Mouse (Mus musculus): ENCODE data around the gene Agl. TPM values are rescaled to one million over a fixed set of nuclear protein-coding genes. Genes with fewer than 3 reads are reported as not detected.
"Not testable (repeated sequence)": the region's sequence is repeated elsewhere in the genome, so short reads cannot be mapped to it uniquely, and the experiment has no call there.

Agl gene
- polyA plus RNA-seq, 1 experiment from 2014 or later = 13.4 TPM

DNA sequence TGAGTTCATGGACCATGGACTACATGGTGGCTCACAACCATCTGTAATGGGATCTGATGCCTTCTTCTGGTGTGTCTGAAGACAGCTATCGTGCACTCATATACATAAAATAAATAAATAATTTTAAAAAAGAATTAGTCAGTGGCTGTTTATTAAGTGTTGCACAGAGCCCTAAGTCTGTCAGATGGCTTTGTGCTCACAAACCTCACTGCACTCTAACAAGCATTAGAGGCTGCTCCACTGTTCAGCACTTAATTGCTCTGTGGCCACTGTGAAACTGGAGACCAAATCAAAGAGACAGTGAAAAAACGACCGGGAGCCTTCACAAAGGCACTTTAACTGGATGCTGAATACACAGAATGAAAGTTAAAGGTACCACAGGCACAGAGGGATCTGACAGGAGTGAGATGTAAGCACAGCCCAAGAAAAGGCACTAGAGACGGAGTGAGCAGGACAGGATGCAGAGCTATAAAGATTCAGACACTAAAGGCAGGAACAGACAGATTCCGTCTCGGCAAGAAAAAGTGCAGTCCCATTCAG is 3.1 kb downstream of the Agl start:
- 88% methylated on average over 5 of the region's 6 CpGs for WGBS (ENCODE audit: missing documents)
- Histone ChIP-seq H3K4me3 (ENCODE audit: inconsistent target) (no peak overlapping the region), H3K27ac (no peak overlapping the region), H3K79me2 (ENCODE audit: inconsistent target) (peaks cover 13% of the 10 kb centered on the region; the same call in 1 of the 2 replicates), H3K36me3 (ENCODE audit: inconsistent target) (no peaks in the 10 kb centered on the region; the same call in 1 of the 2 replicates)

DNA sequence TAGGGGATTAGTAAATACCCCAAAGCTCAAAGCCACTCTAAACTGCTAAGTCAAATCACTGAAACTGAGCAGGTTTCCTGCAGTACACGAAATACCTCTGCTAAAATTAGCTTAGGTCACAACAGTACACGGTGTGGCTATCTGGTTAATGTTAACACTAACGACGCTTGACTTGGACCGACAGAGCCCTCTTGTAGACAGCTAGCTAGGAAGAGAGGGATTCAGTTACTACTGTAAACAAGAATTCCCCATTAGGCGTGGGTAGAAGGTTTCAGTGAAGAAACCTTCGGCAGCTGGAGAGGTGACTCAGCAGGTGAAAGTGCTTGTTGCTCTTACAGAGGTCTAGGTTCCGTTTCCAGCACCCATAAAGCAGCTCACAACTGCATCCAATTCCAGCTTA is 6.2 kb downstream of the Agl start:
- Histone ChIP-seq H3K36me3 (ENCODE audit: inconsistent target) (no peaks in the 10 kb centered on the region; the same call in 1 of the 2 replicates), H3K79me2 (ENCODE audit: inconsistent target) (peaks cover 8% of the 10 kb centered on the region; the same call in 1 of the 2 replicates), H3K27ac (no peak overlapping the region), H3K4me3 (ENCODE audit: inconsistent target) (no peak overlapping the region)
- 87% methylated on average over 8 of the region's 8 CpGs for WGBS (ENCODE audit: missing documents)

DNA sequence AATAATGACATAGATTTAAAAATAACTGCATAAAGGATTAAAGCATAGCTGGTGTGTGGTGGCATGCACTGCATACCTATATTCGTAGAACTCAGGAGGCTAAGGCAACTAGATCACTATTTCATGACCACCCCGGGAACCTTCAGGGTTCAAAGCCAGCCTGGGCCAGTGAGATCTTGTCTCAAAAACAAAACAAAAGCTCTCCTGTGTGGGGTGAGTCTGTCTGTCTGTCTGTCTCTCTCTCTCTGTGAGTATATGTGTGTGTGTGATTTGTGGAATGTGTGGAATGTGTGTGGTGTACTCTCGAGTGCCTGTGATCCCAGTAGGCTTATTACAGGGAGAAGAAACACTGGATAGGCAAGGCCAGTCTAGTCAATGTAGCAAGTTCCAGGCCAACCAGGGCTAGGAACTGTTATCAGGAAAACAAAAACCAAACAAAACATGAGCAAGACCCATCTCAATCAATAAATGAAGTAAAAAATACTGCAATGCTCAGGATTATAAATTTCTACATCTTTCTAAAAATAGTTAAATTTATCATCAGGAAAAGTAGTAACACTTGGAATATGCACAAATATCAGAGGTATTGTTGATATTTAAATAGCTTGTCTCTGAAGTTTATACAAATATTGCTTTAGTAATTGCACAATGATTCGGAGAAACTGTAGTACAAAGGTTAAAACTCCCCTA is 9.0 kb downstream of the Agl start:
- Histone ChIP-seq H3K4me3 (ENCODE audit: inconsistent target) (no peak overlapping the region), H3K79me2 (ENCODE audit: inconsistent target) (peaks cover 4% of the 10 kb centered on the region; the same call in 1 of the 2 replicates), H3K36me3 (ENCODE audit: inconsistent target) (no peaks in the 10 kb centered on the region; the same call in 1 of the 2 replicates), H3K27ac (no peak overlapping the region)
- WGBS (ENCODE audit: missing documents) = 93% methylated on average over 4 of the region's 4 CpGs

DNA sequence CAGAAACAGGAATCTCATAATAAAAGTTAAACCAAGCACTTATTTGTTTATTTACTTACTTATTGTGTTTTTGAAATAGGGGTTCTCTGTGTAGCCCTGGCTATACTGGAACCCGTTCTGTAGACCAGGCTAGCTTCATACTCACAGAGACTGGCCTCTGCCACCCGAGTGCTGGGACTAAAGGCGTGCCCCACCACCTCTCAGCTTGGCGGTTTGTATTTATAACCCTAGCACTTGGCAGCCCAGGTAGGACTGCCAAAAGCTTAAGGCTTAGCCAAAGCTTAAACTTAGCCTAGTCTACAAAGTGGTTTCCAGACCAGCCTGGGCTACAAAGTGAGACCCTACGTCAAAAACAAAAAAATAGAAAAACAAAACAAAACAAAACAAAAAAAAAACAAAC is 19.1 kb downstream of the Agl start:
- no peaks in the 10 kb centered on the region for H3K79me2 ChIP-seq (ENCODE audit: inconsistent target)
- 93% methylated on average over 5 of the region's 5 CpGs for WGBS (ENCODE audit: missing documents)
- no peak overlapping the region for H3K4me3 ChIP-seq (ENCODE audit: inconsistent target)
- peaks cover 50% of the 10 kb centered on the region for H3K36me3 ChIP-seq (ENCODE audit: inconsistent target)
- H3K27ac ChIP-seq = no peak overlapping the region

DNA sequence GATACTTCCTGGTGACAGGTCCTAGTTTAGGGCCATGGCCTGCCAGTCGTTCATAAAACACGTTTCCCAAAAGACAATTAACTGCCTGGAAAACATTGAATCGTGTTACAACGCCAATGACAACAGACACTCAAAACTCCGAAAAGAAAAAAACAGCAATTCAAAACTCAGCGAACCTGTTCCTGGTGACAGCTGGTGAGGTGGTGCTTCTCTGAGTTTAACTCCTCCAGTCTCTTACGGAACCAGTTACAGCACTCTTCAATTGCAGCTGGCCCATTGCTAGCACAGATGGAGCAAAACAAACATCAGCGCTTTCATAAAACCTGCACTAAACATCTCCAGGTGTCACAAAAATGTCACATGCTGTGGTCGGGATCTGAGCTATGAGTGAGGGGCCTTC is 21.4 kb downstream of the Agl start:
- 95% methylated on average over 9 of the region's 9 CpGs for WGBS (ENCODE audit: missing documents)
- Histone ChIP-seq H3K4me3 (ENCODE audit: inconsistent target) (no peak overlapping the region), H3K27ac (no peak overlapping the region), H3K36me3 (ENCODE audit: inconsistent target) (peaks cover 60% of the 10 kb centered on the region), H3K79me2 (ENCODE audit: inconsistent target) (no peaks in the 10 kb centered on the region)

DNA sequence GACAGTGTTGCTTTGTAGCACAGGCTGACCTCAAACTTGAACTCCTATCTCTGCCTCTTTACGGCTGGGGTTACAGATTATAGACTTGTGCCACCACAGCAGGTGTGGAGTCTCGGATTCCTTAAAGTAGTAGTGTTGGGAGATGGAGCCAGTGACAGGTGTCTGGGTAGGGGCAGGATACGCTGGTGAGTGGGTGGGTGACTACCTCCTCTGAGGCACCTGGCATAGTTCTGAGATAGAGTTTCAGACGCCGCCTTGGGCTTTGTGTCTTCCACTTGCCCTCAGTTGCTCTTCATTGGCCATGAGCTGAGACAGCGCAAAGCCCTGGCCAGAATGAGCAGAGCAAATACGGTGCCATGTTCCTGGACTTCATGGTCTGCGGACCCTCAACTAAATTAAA is 22.1 kb downstream of the Agl start:
- Histone ChIP-seq H3K4me3 (ENCODE audit: inconsistent target) (no peak overlapping the region), H3K36me3 (ENCODE audit: inconsistent target) (peaks cover 61% of the 10 kb centered on the region), H3K79me2 (ENCODE audit: inconsistent target) (no peaks in the 10 kb centered on the region), H3K27ac (no peak overlapping the region)
- WGBS (ENCODE audit: missing documents) = 98% methylated on average over 8 of the region's 8 CpGs

DNA sequence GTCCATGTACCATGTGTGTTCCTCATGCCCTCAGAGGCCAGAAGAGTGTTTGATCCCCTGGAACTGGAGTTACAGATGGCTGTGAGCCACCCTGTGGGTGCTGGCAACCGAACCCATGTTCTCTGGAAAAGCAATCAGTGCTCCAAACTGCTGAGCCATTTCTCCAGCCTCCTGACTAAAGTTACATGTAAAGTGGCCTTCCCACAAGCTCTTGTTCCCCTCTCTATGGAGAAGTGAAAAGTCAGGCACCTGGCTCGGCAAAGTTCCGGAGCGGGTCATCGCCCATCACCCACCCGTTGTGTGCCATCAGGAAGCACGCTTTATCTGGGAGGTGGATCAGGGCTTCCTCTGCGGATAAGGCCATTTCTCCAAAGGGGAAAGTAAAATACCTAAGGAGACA is 23.2 kb downstream of the Agl start:
- WGBS (ENCODE audit: missing documents) = 100% methylated on average over 8 of the region's 8 CpGs
- Histone ChIP-seq H3K79me2 (ENCODE audit: inconsistent target) (no peaks in the 10 kb centered on the region), H3K36me3 (ENCODE audit: inconsistent target) (peaks cover 64% of the 10 kb centered on the region), H3K4me3 (ENCODE audit: inconsistent target) (no peak overlapping the region), H3K27ac (no peak overlapping the region)

DNA sequence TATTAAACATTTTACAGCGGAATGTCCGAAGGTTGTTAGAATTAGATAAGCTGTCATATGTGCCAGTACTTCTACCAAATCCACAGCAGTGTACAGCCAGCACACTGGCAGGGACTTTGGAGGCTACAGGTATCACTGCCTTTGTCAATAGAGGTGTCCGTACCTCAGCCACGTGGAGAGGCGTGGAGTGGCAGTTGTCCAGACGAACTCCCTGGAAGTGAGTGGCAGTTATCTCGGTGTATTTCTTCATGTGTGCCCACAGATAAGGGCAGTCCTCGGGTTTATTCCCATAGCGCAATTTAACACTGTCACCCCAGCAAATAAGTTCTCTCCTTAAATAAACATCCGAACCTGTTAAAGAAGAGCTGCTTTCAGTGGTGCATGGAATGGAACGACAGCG is 23.7 kb downstream of the Agl start:
- WGBS (ENCODE audit: missing documents) = 95% methylated on average over 12 of the region's 12 CpGs

DNA sequence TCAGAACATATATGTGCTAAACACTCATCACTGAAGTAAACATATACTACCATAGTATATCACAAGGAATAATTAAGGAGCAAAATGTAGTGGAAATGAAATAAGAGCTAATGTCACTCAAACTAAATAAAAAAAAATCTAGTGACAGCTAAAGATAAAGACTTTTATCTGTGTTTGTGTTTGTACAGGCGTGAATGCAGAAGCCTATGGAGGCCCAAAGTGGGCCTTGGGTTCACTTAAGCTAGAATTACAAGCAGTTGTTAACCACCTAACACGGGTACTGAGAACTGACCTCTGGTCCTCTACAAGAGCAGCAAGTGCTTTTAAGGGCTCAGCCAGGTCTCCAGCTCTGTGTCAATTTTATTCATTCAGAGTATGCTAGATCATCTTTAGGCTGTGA is 31.0 kb downstream of the Agl start:
- H3K79me2 ChIP-seq (ENCODE audit: inconsistent target) = no peaks in the 10 kb centered on the region
- WGBS (ENCODE audit: missing documents) = 88% methylated on average over 2 of the region's 2 CpGs
- peaks cover 69% of the 10 kb centered on the region for H3K36me3 ChIP-seq (ENCODE audit: inconsistent target)
- H3K4me3 ChIP-seq (ENCODE audit: inconsistent target) = no peak overlapping the region
- H3K27ac ChIP-seq = no peak overlapping the region

More for the DNA sequence above, 23.7 kb downstream of the Agl start:
- no peaks in the 10 kb centered on the region for H3K79me2 ChIP-seq (ENCODE audit: inconsistent target)
- H3K4me3 ChIP-seq (ENCODE audit: inconsistent target) = no peak overlapping the region
- H3K36me3 ChIP-seq (ENCODE audit: inconsistent target) = peaks cover 67% of the 10 kb centered on the region
- H3K27ac ChIP-seq = no peak overlapping the region

DNA sequence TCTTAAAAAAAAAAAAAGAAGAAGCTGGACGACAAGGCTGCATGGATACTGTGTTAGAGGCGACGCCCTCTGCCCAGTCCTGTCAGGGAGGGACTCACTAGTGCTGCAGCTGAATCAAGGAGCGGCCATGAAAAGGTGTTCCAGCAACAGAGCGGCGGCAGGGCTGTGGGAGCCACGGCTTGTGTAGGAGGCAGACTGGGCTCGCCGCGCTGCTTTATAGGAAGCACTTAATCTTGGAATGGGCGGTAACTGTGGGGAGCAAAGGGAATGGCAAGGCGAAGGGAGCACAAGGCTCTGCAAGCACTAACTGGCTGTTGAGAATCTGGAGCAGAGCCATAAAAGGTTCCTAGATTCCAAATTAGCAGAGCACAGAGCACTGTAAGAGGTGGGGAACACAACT is 34.1 kb downstream of the Agl start:
- H3K79me2 ChIP-seq (ENCODE audit: inconsistent target) = no peaks in the 10 kb centered on the region
- peaks cover 63% of the 10 kb centered on the region for H3K36me3 ChIP-seq (ENCODE audit: inconsistent target)
- no peak overlapping the region for H3K4me3 ChIP-seq (ENCODE audit: inconsistent target)
- WGBS (ENCODE audit: missing documents) = 97% methylated on average over 12 of the region's 12 CpGs
- H3K27ac ChIP-seq = no peak overlapping the region

DNA sequence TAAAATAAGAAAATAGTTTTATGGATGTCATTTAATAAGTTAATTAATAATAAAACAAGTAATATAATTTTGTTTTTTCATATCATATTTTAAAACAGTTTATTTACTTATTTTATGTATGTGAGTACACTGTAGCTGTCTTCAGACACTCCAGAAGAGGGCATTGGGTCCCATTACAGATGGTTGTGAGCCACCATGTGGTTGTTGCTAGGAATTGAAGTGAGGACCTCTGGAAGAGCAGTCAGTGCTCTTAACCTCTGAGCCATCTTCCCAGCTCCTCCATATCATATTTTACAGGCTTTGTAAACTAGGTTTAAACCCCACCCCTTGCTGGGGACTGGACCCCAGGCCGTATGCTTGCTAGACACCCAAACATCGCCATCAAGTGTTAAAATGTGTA is 36.4 kb downstream of the Agl start:
- H3K79me2 ChIP-seq (ENCODE audit: inconsistent target) = no peaks in the 10 kb centered on the region
- no peak overlapping the region for H3K4me3 ChIP-seq (ENCODE audit: inconsistent target)
- peaks cover 47% of the 10 kb centered on the region for H3K36me3 ChIP-seq (ENCODE audit: inconsistent target)
- no peak overlapping the region for H3K27ac ChIP-seq
- 100% methylated on average over 2 of the region's 2 CpGs for WGBS (ENCODE audit: missing documents)

DNA sequence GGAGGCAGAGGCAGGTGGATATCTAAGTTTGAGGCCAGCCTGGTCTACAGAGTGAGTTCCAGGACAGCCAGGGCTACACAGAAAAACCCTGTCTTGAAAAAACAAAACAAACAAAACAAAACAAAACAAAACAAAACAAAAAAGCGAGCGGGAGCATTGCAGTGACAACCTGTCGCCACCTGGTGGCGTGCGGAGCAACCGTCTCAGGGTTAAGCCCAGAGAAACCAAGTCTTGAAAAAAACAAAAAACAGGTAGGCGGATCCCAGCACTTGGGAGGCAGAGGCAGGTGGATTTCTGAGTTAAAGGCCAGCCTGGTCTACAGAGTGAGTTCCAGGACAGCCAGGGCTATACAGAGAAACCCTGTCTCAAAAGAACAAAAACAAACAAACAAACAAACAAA is 41.0 kb downstream of the Agl start:
- not testable (repeated sequence) for H3K4me3 ChIP-seq (ENCODE audit: inconsistent target); H3K79me2 ChIP-seq (ENCODE audit: inconsistent target); H3K27ac ChIP-seq
- peaks cover 25% of the 10 kb centered on the region for H3K36me3 ChIP-seq (ENCODE audit: inconsistent target)
- 88% methylated on average over 7 of the region's 7 CpGs for WGBS (ENCODE audit: missing documents)

DNA sequence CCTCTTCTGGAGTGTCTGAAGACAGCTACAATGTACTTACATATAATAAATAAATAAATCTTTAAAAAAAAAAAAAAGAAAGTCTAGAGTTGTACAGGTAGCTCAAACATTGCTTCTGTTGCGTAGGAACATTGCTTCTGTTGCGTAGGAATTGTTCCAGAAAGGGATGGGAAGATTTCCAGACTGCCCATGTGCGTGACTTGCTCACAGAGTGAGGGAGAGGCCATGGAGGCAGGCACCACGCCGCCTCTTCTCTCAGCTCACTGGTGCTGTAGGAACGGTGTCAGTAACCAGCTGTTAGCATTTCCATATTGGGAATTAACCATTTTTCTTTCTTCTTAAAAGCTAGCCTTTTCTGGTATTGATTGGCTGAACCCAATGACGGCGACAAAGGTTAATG is 55.1 kb downstream of the Agl start:
- H3K4me3 ChIP-seq (ENCODE audit: inconsistent target) = no peak overlapping the region
- H3K79me2 ChIP-seq (ENCODE audit: inconsistent target) = no peaks in the 10 kb centered on the region
- peaks cover 40% of the 10 kb centered on the region for H3K36me3 ChIP-seq (ENCODE audit: inconsistent target)
- WGBS (ENCODE audit: missing documents) = 96% methylated on average over 8 of the region's 8 CpGs
- no peak overlapping the region for H3K27ac ChIP-seq

DNA sequence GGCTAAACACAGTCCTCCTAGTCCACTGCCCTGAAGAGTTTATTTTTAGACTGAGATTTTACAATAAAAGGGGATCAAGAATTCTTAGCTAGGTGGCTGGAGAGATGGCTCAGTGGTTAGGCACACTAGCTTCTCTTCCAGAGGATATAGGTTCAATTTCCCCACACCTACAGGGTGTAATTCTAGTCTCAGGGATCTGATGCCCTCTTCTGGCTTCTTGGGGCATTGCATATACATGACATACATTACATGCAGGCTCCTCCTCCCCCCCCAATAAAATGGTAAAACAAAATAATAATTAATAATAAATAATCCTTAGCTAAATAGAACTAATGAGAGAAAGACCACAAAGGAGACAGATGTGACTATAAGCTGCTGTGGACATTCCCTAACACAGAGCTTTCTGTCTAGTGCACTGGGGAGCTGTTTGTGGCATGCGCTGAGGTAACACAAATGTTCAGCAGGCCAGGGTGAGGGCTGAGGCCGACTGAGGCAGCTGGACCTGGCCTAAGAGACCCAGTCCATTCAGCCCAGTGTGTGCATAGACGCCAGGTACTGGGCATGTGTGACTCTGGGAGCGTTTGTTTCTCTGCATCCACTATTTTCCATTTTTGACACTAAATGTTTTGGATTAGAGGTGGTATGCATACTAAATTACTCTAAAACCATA is 56.6 kb downstream of the Agl start:
- H3K36me3 ChIP-seq (ENCODE audit: inconsistent target) = peaks cover 32% of the 10 kb centered on the region
- no peak overlapping the region for H3K27ac ChIP-seq
- WGBS (ENCODE audit: missing documents) = 86% methylated on average over 4 of the region's 4 CpGs
- H3K79me2 ChIP-seq (ENCODE audit: inconsistent target) = no peaks in the 10 kb centered on the region
- H3K4me3 ChIP-seq (ENCODE audit: inconsistent target) = no peak overlapping the region

DNA sequence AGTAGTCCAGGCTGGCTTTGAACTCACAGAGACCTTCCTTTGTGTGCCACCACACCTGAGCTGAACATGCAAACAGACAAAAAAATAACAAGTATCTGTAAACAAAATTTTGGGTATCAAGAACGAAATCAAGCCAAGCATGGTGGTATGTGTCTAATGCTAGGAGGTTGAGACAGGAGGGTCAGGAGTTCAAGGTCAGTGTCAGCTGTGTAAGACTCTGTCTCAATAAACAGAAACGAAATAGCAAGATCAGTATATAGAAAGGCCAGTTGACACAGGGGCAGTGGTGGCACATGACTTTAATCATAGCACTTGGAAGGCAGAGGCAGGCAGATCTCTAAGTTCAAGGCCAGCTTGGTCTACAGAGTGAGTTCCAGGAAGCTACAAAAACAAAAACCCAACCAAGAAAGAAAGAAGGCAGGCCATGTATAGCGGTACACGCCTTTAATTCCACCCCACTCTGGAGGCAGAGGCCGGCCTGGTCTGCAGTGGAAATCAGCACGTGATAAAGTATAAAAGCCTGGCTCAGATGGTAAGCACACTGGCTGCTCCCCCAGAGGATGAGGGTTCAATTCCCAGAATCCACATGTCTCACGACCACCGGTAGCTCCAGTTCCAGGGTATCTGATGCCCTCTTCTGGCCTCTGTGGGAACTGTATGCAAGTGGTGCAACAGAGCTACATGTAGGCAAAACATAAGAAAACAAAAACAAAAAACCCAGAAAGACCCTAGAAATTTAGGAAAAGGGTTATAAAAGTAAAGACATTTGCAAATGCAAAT is 59.4 kb downstream of the Agl start:
- 76% methylated on average over 8 of the region's 8 CpGs for WGBS (ENCODE audit: missing documents)
- H3K27ac ChIP-seq = no peak overlapping the region
- peaks cover 38% of the 10 kb centered on the region for H3K36me3 ChIP-seq (ENCODE audit: inconsistent target)
- H3K79me2 ChIP-seq (ENCODE audit: inconsistent target) = no peaks in the 10 kb centered on the region
- H3K4me3 ChIP-seq (ENCODE audit: inconsistent target) = no peak overlapping the region
